Comparison of ENCODE assay signal across 8 mouse cellular contexts in genomic region chr4:155492131-155492633, GRCm38 (mm10). TPM values are rescaled to one million over a fixed set of nuclear protein-coding genes. Genes with fewer than 3 reads are reported as not detected.
DNase-seq lines count a peak whose midpoint lies in the region; ATAC-seq lines count a peak whose summit lies in the region.

No protein-coding gene starts in this region.

- DNase-seq in cerebellum, adult 18-20 months = peak; percentile 56 to 72
- peak; percentile 48 for DNase-seq in cerebellum, adult 8-10 months
- peak; percentile 43 for DNase-seq in hindbrain, embryonic 14.5 days (ENCODE audit: low spot score)
- DNase-seq in limb, embryonic 11.5 days (ENCODE audit: low spot score) = peak; percentile 76
- DNase-seq in midbrain, embryonic 10.5 days (ENCODE audit: low spot score) = peak; percentile 80
- peak; percentile 37 to 49 for DNase-seq in spleen, postnatal 36 days (ENCODE audit: low spot score in 2 of 2)

- no peaks in the 10 kb centered on the region for H3K9me3 ChIP-seq in hindbrain, embryonic 14.5 days (ENCODE audit: control insufficient read depth, low read length)
- no peaks in the 10 kb centered on the region for H3K9me3 ChIP-seq in limb, embryonic 11.5 days (ENCODE audit: control insufficient read depth, low read length)
- H3K9me3 ChIP-seq in midbrain, embryonic 10.5 days (replicated peaks) = no peaks in the 10 kb centered on the region; the same call in 1 of the 2 replicates

- peak overlapping the region; percentile 99 for H3K9ac ChIP-seq in hindbrain, embryonic 14.5 days
- peak overlapping the region; percentile 100 for H3K9ac ChIP-seq in limb, embryonic 11.5 days (ENCODE audit: low read length)

- H3K27ac ChIP-seq in hindbrain, embryonic 14.5 days = peak overlapping the region; percentile 97
- peak overlapping the region; percentile 88 for H3K27ac ChIP-seq in limb, embryonic 11.5 days (replicated peaks; ENCODE audit: low read depth, low read length)
- H3K27ac ChIP-seq in midbrain, embryonic 10.5 days (replicated peaks) = peak overlapping the region; percentile 100

- H3K4me3 ChIP-seq in hindbrain, embryonic 14.5 days (replicated peaks; ENCODE audit: low read length) = peak overlapping the region; percentile 86
- peak overlapping the region; percentile 99 for H3K4me3 ChIP-seq in limb, embryonic 11.5 days (ENCODE audit: low read depth, low read length)
- peak overlapping the region; percentile 100 for H3K4me3 ChIP-seq in midbrain, embryonic 10.5 days

- no peak for ATAC-seq in cerebellum, adult (ENCODE audit: insufficient number of reproducible peaks, low FRiP score, low TSS enrichment)
- peak; percentile 33; the same call in 1 of the 2 replicates for ATAC-seq in frontal cortex, adult (ENCODE audit: low TSS enrichment)
- 0 out of 2 replicates have a peak, but pooled peaks have one; percentile 15 for ATAC-seq in hindbrain, embryonic 14.5 days (ENCODE audit: low FRiP score)
- ATAC-seq in limb, embryonic 11.5 days (ENCODE audit: insufficient number of reproducible peaks, low FRiP score, low TSS enrichment, low read depth) = no peak

- no peaks in the 10 kb centered on the region for H3K36me3 ChIP-seq in hindbrain, embryonic 14.5 days (replicated peaks; ENCODE audit: control insufficient read depth, insufficient read depth)
- H3K36me3 ChIP-seq in limb, embryonic 11.5 days (ENCODE audit: control insufficient read depth, insufficient read depth, low read length) = no peaks in the 10 kb centered on the region
- H3K36me3 ChIP-seq in midbrain, embryonic 10.5 days = peaks cover 17% of the 10 kb centered on the region

- H3K27me3 ChIP-seq in hindbrain, embryonic 14.5 days (ENCODE audit: control insufficient read depth, insufficient read depth, low read length) = no peaks in the 10 kb centered on the region
- H3K27me3 ChIP-seq in limb, embryonic 11.5 days (ENCODE audit: control insufficient read depth, insufficient read depth, low read length) = no peaks in the 10 kb centered on the region
- no peaks in the 10 kb centered on the region for H3K27me3 ChIP-seq in midbrain, embryonic 10.5 days (ENCODE audit: low read depth, poor library complexity, severe bottlenecking)

- peak overlapping the region; percentile 92 for H3K4me2 ChIP-seq in hindbrain, embryonic 14.5 days (replicated peaks)
- peak overlapping the region; percentile 70 for H3K4me2 ChIP-seq in limb, embryonic 11.5 days (ENCODE audit: low read depth, severe bottlenecking)

- WGBS in hindbrain, embryonic 14.5 days = under 1% methylated on average over 50 of the region's 51 CpGs
- WGBS in limb, embryonic 11.5 days = under 1% methylated on average over 51 of the region's 51 CpGs
- under 1% methylated on average over 49 of the region's 51 CpGs for WGBS in midbrain, embryonic 10.5 days

- peaks cover 53% of the 10 kb centered on the region for H3K4me1 ChIP-seq in hindbrain, embryonic 14.5 days (replicated peaks; ENCODE audit: control insufficient read depth, insufficient read depth, low read length)
- peaks cover 10% of the 10 kb centered on the region for H3K4me1 ChIP-seq in limb, embryonic 11.5 days (ENCODE audit: control insufficient read depth, insufficient read depth, low read length)
- H3K4me1 ChIP-seq in midbrain, embryonic 10.5 days = peaks cover 43% of the 10 kb centered on the region

RNA-seq across cellular contexts. Expression of gene Gnb1, which starts 1.0 kb away (rescaled TPM):
- 1,126 and 1,185 TPM in 2 replicates for polyA plus RNA-seq in hindbrain, embryonic 14.5 days (2014; fragmentation: Nextera tagmentation; extraction: Ambion mirVana)
- polyA plus RNA-seq in limb, embryonic 11.5 days (2014; fragmentation: Nextera tagmentation; extraction: Ambion mirVana) = 625 and 626 TPM in 2 replicates
- polyA plus RNA-seq in midbrain, embryonic 10.5 days (2016; fragmentation: Nextera tagmentation; extraction: Ambion mirVana) = 630 and 714 TPM in 2 replicates

RNA-seq across cellular contexts. Expression of gene Tmem52, which starts 23.3 kb away (rescaled TPM):
- 0.29 TPM in 1 of 2 replicates, not detected in the other for polyA plus RNA-seq in hindbrain, embryonic 14.5 days (2014; fragmentation: Nextera tagmentation; extraction: Ambion mirVana)
- polyA plus RNA-seq in limb, embryonic 11.5 days (2014; fragmentation: Nextera tagmentation; extraction: Ambion mirVana) = not detected in 2 replicates
- 0.14 TPM in 1 of 2 replicates, not detected in the other for polyA plus RNA-seq in midbrain, embryonic 10.5 days (2016; fragmentation: Nextera tagmentation; extraction: Ambion mirVana)

Comparison
In these comparisons a context has a peak if more than half of its experiments do, and no peak if none do; other contexts are left out.
1. ATAC-seq: peak in frontal cortex, adult (single experiment) and hindbrain, embryonic 14.5 days (single experiment); none in cerebellum, adult (single experiment) and limb, embryonic 11.5 days (single experiment).
2. Peak in every context shown above with its lines, with median percentiles within 50 percentile points of each other: DNase-seq, H3K27ac ChIP-seq and H3K4me3 ChIP-seq.